Mouse (Mus musculus) intestine, embryonic 14.5 days (tissue): Measurements from ENCODE around the gene Rabac1. TPM values are rescaled to one million over a fixed set of nuclear protein-coding genes. Genes with fewer than 3 reads are reported as not detected.

Source experiments
- ATAC-seq: fragments of 200-750 bp; cut with Nextera tagmentation; replicated peaks from 2 replicates; pipeline ENCODE4 v1.8.0; 2017; ENCODE audit warnings: low read depth, moderate number of reproducible peaks, moderate TSS enrichment, moderate library complexity; ENCODE audit not compliant: low FRiP score, low TSS enrichment
- DNase-seq: peaks from one replicate; pipeline ENCODE4 v3.0.0-alpha.2; 2018; ENCODE audit warnings: low spot score
- H3K27ac ChIP-seq: fragments of 300-500 bp; sonication (generic); 2 replicates; pipeline ENCODE4 v1.5.1; 2014; ENCODE audit warnings: low read depth, mild to moderate bottlenecking, control low read depth
- H3K27me3 ChIP-seq: fragments of 300-500 bp; sonication (generic); replicated peaks from 2 replicates; pipeline ENCODE4 v1.6.1; 2014; ENCODE audit warnings: low read length, control low read depth; ENCODE audit not compliant: control insufficient read depth, insufficient read depth
- H3K36me3 ChIP-seq: fragments of 300-500 bp; sonication (generic); 2 replicates; pipeline ENCODE4 v1.6.1; 2014; ENCODE audit warnings: low read length, control low read depth; ENCODE audit not compliant: control insufficient read depth, insufficient read depth
- H3K4me1 ChIP-seq: fragments of 300-500 bp; sonication (generic); replicated peaks from 2 replicates; pipeline ENCODE4 v1.6.1; 2014; ENCODE audit warnings: low read length, control low read depth, mixed read lengths; ENCODE audit not compliant: control insufficient read depth, insufficient read depth
- H3K4me2 ChIP-seq: fragments of 300-500 bp; sonication (generic); 2 replicates; pipeline ENCODE4 v1.6.1; 2014; ENCODE audit warnings: low read length
- H3K4me3 ChIP-seq: fragments of 300-500 bp; sonication (generic); 2 replicates; pipeline ENCODE4 v1.5.1; 2014; ENCODE audit warnings: low read depth, low read length, control low read depth, mixed read lengths
- H3K9ac ChIP-seq: fragments of 300-500 bp; sonication (generic); 2 replicates; pipeline ENCODE4 v1.6.1; 2014; ENCODE audit warnings: mild to moderate bottlenecking, low read length
- H3K9me3 ChIP-seq: fragments of 300-500 bp; sonication (generic); 2 replicates; pipeline ENCODE4 v1.6.1; 2016; ENCODE audit warnings: low read length, control low read depth; ENCODE audit not compliant: control insufficient read depth
- WGBS: fragments of 180-500 bp; shearing (Covaris S2); extraction: QIAGEN DNeasy Blood & Tissue Kit; methylation state at CpG from one replicate; pipeline ENCODE4 v1.1.7; 2014; 5-methylcytosine and 5-hydroxymethylcytosine counted together
- polyA plus RNA-seq: library from polyadenylated mRNA; unstranded; fragments of >200 nt; fragmentation: Nextera tagmentation; extraction: Ambion mirVana; gene quantifications from 2 replicates; pipeline ENCODE4 v1.2.1, GENCODE M21; 2014

The Rabac1 gene
- polyA plus RNA-seq, 1 experiment from 2014 or later, result 164 TPM

- peaks cover 71% of the 10 kb centered on the region for H3K27me3 ChIP-seq
- ATAC-seq (0 out of 2 replicates have a peak, but pooled peaks have one; percentile 4), DNase-seq (no peak)
- H3K36me3 ChIP-seq, result no peaks in the 10 kb centered on the region
- peaks cover 7% of the 10 kb centered on the region; the same call in 1 of the 2 replicates for H3K4me1 ChIP-seq
- H3K9me3 ChIP-seq, result no peaks in the 10 kb centered on the region
- H3K4me2 ChIP-seq, result peak overlapping the region; percentile 64
- no peak overlapping the region for H3K9ac ChIP-seq
- no peak overlapping the region for H3K27ac ChIP-seq
- WGBS, result 71% methylated on average over 3 of the region's 3 CpGs
- H3K4me3 ChIP-seq, result no peak overlapping the region; the same call in 1 of the 2 replicates
These were observed 33.6 kb upstream of the Rabac1 start for GRCm38 (mm10) chr7:25006171-25006570.

GRCm38 (mm10) chr7:25005421-25006065, 33.0 kb upstream of the Rabac1 start, which contains the start of gene Atp1a3:
Gene Atp1a3, minus strand, starts transcription at chr7:25005958.
- Histone ChIP-seq H3K4me3 (peak within 1 kb of the TSS; percentile 32), H3K4me1 (peaks cover 7% of the 10 kb centered on the region; the same call in 1 of the 2 replicates), H3K9me3 (no peaks in the 10 kb centered on the region), H3K27ac (no peak within 1 kb of the TSS), H3K27me3 (peaks cover 65% of the 10 kb centered on the region), H3K4me2 (peak within 1 kb of the TSS; percentile 64), H3K9ac (0 out of 2 replicates have a peak within 1 kb of the TSS, but pooled peaks have one; percentile 22), H3K36me3 (no peaks in the 10 kb centered on the region)
- 2% methylated on average over 47 of the region's 54 CpGs for WGBS
- DNase-seq (no peak), ATAC-seq (peak; percentile 61)

GRCm38 (mm10) chr7:25004806-25005205, 32.3 kb upstream of the Rabac1 start:
- ATAC-seq (no peak), DNase-seq (no peak)
- Histone ChIP-seq H3K4me2 (no peak overlapping the region), H3K36me3 (no peaks in the 10 kb centered on the region), H3K4me3 (no peak overlapping the region), H3K9ac (no peak overlapping the region), H3K4me1 (peaks cover 7% of the 10 kb centered on the region; the same call in 1 of the 2 replicates), H3K27ac (no peak overlapping the region), H3K9me3 (no peaks in the 10 kb centered on the region), H3K27me3 (peaks cover 57% of the 10 kb centered on the region)
- WGBS, result 43% methylated on average over 6 of the region's 9 CpGs

GRCm38 (mm10) chr7:25003820-25004388, 31.4 kb upstream of the Rabac1 start:
- DNase-seq (no peak), ATAC-seq (no peak)
- no peaks in the 10 kb centered on the region for H3K9me3 ChIP-seq
- H3K9ac ChIP-seq, result no peak overlapping the region
- no peak overlapping the region for H3K4me3 ChIP-seq
- H3K27me3 ChIP-seq, result peaks cover 48% of the 10 kb centered on the region
- no peak overlapping the region for H3K4me2 ChIP-seq
- H3K27ac ChIP-seq, result no peak overlapping the region
- H3K4me1 ChIP-seq, result peaks cover 7% of the 10 kb centered on the region; the same call in 1 of the 2 replicates
- no peaks in the 10 kb centered on the region for H3K36me3 ChIP-seq
- 82% methylated on average over 8 of the region's 8 CpGs for WGBS

- H3K36me3 ChIP-seq, result no peaks in the 10 kb centered on the region
- no peak for ATAC-seq
- no peak for DNase-seq
- H3K27ac ChIP-seq, result no peak overlapping the region
- H3K4me3 ChIP-seq, result no peak overlapping the region
- peaks cover 42% of the 10 kb centered on the region for H3K27me3 ChIP-seq
- H3K4me2 ChIP-seq, result no peak overlapping the region
- H3K9ac ChIP-seq, result no peak overlapping the region
- H3K9me3 ChIP-seq, result no peaks in the 10 kb centered on the region
- 22% methylated on average over 11 of the region's 11 CpGs for WGBS
- H3K4me1 ChIP-seq, result peaks cover 7% of the 10 kb centered on the region; the same call in 1 of the 2 replicates
These were observed 30.7 kb upstream of the Rabac1 start for GRCm38 (mm10) chr7:25003291-25003690.

- no peaks in the 10 kb centered on the region for H3K36me3 ChIP-seq
These were observed 28.2 kb upstream of the Rabac1 start for GRCm38 (mm10) chr7:25000711-25001110.

GRCm38 (mm10) chr7:25000211-25000610, 27.7 kb upstream of the Rabac1 start:
- Histone ChIP-seq H3K4me3 (no peak overlapping the region), H3K9me3 (no peaks in the 10 kb centered on the region), H3K9ac (no peak overlapping the region), H3K4me2 (no peak overlapping the region), H3K27ac (no peak overlapping the region), H3K36me3 (no peaks in the 10 kb centered on the region), H3K4me1 (peaks cover 1% of the 10 kb centered on the region; the same call in 1 of the 2 replicates), H3K27me3 (peaks cover 11% of the 10 kb centered on the region)
- DNase-seq (no peak), ATAC-seq (no peak)
- WGBS, result 74% methylated on average over 7 of the region's 7 CpGs

More at GRCm38 (mm10) chr7:25000711-25001110, 28.2 kb upstream of the Rabac1 start:
- H3K27ac ChIP-seq, result no peak overlapping the region
- 66% methylated on average over 11 of the region's 12 CpGs for WGBS
- H3K27me3 ChIP-seq, result peaks cover 16% of the 10 kb centered on the region
- no peak overlapping the region for H3K4me2 ChIP-seq
- H3K9me3 ChIP-seq, result no peaks in the 10 kb centered on the region
- peaks cover 4% of the 10 kb centered on the region; the same call in 1 of the 2 replicates for H3K4me1 ChIP-seq
- H3K9ac ChIP-seq, result no peak overlapping the region
- no peak for DNase-seq
- H3K4me3 ChIP-seq, result no peak overlapping the region
- ATAC-seq, result no peak

GRCm38 (mm10) chr7:24993081-24993480, 20.5 kb upstream of the Rabac1 start:
- H3K27ac ChIP-seq, result no peak overlapping the region
- no peaks in the 10 kb centered on the region for H3K9me3 ChIP-seq
- DNase-seq (no peak), ATAC-seq (no peak)
- no peak overlapping the region for H3K9ac ChIP-seq
- no peak overlapping the region for H3K4me2 ChIP-seq
- 79% methylated on average over 6 of the region's 6 CpGs for WGBS
- H3K27me3 ChIP-seq, result no peaks in the 10 kb centered on the region
- H3K4me3 ChIP-seq, result no peak overlapping the region
- H3K4me1 ChIP-seq, result no peaks in the 10 kb centered on the region
- no peaks in the 10 kb centered on the region for H3K36me3 ChIP-seq
